Mouse (Mus musculus): ENCODE results near the gene Arrdc5. TPM values are rescaled to one million over a fixed set of nuclear protein-coding genes. Genes with fewer than 3 reads are reported as not detected.

Gene Arrdc5
- not detected in 2 replicates for polyA plus RNA-seq (2012; rRNA removed)

GRCm38 (mm10) chr17:56300186-56300585 is at the start of gene Arrdc5:
Gene Arrdc5 (minus strand): TSS chr17:56300286.

GRCm38 (mm10) chr17:56325450-56326152 is 25.5 kb upstream of the Arrdc5 start, which contains the start of gene Kdm4b:
Gene Kdm4b (plus strand): TSS chr17:56326062.

GRCm38 (mm10) chr17:56303160-56303846 is 3.2 kb upstream of the Arrdc5 start, which contains the start of gene Uhrf1:
Gene Uhrf1 (plus strand): TSS chr17:56303321.

GRCm38 (mm10) chr17:56292531-56293222 is 7.4 kb downstream of the Arrdc5 start, which contains the start of gene Plin3:
Gene Plin3 (minus strand): TSS chr17:56292873.

GRCm38 (mm10) chr17:56276643-56277566 is 23.2 kb downstream of the Arrdc5 start, which contains the start of gene Ticam1:
Gene Ticam1 (minus strand): TSS chr17:56276786.

GRCm38 (mm10) chr17:56256239-56256881 is 43.7 kb downstream of the Arrdc5 start, which contains the start of gene Fem1a:
Gene Fem1a (plus strand): TSS chr17:56256810.

Other genes with a start within 250 kb of the Arrdc5 start
- gene Ubxn6, start 225.3 kb downstream of the Arrdc5 start, polyA plus RNA-seq (2012; rRNA removed): 16.2 and 18.5 TPM in 2 replicates
- 21.8 and 24.8 TPM in 2 replicates for gene Hdgfl2, start 220.7 kb downstream of the Arrdc5 start, polyA plus RNA-seq (2012; rRNA removed)
- gene Plin4, start 190.5 kb downstream of the Arrdc5 start, polyA plus RNA-seq (2012; rRNA removed): 1.8 and 2.7 TPM in 2 replicates
- gene Plin5, start 182.7 kb downstream of the Arrdc5 start, polyA plus RNA-seq (2012; rRNA removed): 30.3 and 41.4 TPM in 2 replicates
- gene Lrg1, start 178.3 kb downstream of the Arrdc5 start, polyA plus RNA-seq (2012; rRNA removed): 27.0 and 30.1 TPM in 2 replicates
- gene Sema6b, start 159.9 kb downstream of the Arrdc5 start, polyA plus RNA-seq (2012; rRNA removed): 3.1 and 4.3 TPM in 2 replicates
- 2.3 and 2.7 TPM in 2 replicates for gene Tnfaip8l1, start 137.8 kb downstream of the Arrdc5 start, polyA plus RNA-seq (2012; rRNA removed)
- gene Mydgf, start 116.4 kb downstream of the Arrdc5 start, polyA plus RNA-seq (2012; rRNA removed): 55.4 and 56.7 TPM in 2 replicates
- 16.5 and 19.1 TPM in 2 replicates for gene Dpp9, start 81.4 kb downstream of the Arrdc5 start, polyA plus RNA-seq (2012; rRNA removed)
- gene Fem1a, start 43.5 kb downstream of the Arrdc5 start, polyA plus RNA-seq (2012; rRNA removed): 5.1 and 5.5 TPM in 2 replicates
- gene Ticam1, start 23.5 kb downstream of the Arrdc5 start, polyA plus RNA-seq (2012; rRNA removed): 6.8 and 8.0 TPM in 2 replicates
- 13.8 and 16.0 TPM in 2 replicates for gene Plin3, start 7.4 kb downstream of the Arrdc5 start, polyA plus RNA-seq (2012; rRNA removed)
- gene Uhrf1, start 3.0 kb upstream of the Arrdc5 start, polyA plus RNA-seq (2012; rRNA removed): 33.6 and 34.3 TPM in 2 replicates
- gene Kdm4b, start 25.8 kb upstream of the Arrdc5 start, polyA plus RNA-seq (2012; rRNA removed): 5.8 and 6.7 TPM in 2 replicates
- 15.9 and 17.3 TPM in 2 replicates for gene Ptprs, start 176.2 kb upstream of the Arrdc5 start, polyA plus RNA-seq (2012; rRNA removed)
- gene Znrf4, start 212.1 kb upstream of the Arrdc5 start, polyA plus RNA-seq (2012; rRNA removed): not detected in 2 replicates

Data from liver, embryonic 18 days (tissue).